Mouse (Mus musculus) retina, postnatal 1 day (tissue): ENCODE results near the gene Mapt.
A peak's percentile ranks its signal among the peaks of the same experiment; 100 is the strongest.
"Not testable (repeated sequence)": the region's sequence is repeated elsewhere in the genome, so short reads cannot be mapped to it uniquely, and the experiment has no call there.

ENCODE experiments used
- DNase-seq: peaks from one replicate; pipeline ENCODE4 v3.0.0-alpha.2; 2012

The Mapt gene

DNA sequence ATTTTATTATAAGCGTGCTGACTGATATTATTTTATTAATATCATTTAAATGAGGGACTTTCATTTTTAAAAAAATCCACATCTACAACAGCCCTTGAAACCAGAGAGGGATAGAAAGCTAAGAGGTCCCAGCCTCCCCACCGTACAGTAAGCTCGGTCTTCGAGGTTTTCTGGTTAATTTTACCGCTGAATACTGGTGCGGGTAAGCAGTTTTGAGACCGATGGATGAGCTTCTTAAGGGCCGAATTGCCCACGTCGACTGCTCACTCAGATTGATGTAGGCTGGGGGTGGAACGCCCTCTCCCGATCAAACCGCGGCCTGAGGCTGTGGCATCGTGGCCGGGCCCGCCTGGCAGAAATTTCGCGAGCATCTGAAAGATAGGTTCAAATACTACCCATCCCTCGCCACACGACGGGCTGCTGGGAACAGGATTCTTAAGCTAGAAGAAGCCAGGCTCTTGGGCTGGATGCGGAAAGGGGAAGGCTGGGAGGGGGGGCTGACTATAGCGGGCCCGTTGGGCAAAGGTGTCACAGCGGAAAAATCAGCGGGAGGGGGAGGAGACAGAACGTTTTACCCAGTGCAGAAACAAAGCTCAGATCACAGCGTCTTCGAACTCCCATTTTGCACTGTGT, 2.5 kb downstream of the Mapt start:
- DNase-seq = peak; percentile 22

DNA sequence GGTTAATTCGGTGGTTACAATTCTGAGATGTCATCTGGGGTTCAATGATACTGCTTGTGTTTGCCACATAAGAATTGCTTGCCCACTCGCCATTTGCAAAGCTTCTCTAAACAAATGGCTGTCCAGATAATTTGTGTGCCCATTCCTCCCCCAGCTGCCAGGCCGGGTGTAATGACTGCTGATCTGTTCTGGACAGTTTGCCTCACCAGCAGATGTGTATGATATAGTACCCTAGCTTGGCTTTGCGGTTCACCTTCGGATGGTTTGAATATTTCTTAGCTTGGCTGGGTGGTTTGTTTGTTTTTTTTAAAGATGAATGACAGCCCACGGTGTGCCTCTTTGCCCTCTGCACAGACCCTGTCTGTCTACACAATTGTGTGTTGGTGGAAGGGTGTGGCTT, 3.5 kb downstream of the Mapt start:
- no peak for DNase-seq

DNA sequence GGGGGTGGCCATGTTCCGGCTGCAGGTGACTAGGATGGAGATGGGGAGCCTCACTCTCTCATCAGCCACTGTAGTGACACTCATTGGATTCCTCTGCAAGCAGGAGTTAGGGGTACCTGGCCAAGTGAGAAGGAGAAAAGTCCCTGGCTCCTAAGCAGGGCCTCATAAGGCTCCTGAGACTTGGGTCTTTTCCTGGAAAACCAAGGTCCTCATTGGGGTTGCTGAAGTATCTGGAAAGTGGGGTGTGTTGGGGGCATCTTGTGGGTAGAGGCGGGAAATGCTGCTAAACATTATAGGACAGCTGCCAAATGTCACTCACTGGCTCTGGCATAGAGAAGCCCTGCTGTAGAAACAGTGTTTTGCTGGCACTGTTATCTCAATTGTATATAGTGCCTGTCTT, 4.7 kb downstream of the Mapt start:
- no peak for DNase-seq

DNA sequence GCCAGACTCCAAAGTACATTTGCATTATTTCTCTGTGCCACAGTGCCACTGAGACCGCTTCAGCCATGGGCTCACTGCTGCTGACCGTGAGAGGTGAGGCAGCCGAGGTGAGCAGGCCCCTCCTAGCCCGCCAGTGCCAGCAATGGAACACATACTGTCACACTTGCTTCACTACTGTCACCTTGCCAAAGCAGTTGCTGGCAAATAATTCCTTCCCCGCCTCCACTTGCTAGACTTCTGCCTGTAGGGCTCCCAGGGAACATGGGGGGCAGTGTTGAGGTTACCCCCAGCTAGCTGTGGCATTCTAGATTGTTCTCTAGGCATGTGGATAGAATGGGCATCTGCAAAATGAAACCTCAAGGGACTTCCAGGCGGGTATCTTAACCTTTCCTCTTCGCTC, 6.0 kb downstream of the Mapt start:
- no peak for DNase-seq

DNA sequence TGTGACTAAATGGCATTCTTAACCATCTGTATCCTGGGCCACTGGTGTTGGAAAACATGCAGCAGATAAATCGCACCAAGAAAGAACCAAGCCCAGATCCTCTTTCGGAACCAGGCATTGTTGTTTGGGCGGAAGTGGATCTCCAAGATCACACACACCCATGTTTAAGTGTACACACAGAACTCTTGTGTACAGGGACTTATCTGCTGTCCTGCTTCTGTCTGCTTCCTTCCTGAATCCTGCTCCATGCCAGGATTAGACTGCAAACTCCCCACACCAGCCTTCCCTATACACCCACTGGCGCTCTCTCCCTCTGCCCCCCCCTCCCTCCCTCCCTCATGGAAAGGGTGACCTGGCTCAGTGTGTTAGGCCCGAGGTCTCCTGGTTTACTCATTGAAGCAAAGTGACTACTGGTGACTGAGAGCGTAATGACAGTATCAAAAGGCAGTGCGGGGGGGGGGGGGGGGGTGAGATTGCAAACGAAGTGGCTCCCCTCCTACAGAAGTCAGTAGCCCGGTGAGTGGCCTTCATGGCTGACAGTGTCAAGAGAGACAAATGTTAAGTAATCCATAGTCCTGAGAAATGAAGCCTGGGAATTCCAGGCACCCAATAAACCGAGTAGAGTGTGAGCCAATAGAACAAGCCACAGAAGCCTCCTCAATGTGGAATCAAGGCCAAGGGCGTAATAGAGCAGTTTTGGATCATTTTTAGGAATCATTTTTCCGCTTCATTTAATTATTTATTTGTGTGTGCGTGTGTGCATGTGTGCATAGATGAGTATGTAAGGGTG, 7.0 kb downstream of the Mapt start:
- DNase-seq = no peak

DNA sequence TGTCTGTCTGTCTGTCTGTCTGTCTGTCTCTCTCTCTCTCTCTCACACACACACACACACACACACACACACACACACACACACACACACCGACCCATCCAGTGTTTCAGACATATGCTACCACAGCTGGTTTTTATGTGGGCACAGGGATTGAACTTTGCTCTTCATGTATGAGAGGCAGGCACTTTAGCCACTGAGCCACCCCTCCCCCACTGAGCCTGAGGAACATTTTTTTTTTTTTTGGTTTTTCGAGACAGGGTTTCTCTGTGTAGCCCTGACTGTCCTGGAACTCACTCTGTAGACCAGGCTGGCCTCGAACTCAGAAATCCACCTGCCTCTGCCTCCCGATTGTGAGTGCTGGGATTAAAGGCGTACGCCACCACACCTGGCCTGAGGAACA, 14.3 kb downstream of the Mapt start:
- not testable (repeated sequence) for DNase-seq

DNA sequence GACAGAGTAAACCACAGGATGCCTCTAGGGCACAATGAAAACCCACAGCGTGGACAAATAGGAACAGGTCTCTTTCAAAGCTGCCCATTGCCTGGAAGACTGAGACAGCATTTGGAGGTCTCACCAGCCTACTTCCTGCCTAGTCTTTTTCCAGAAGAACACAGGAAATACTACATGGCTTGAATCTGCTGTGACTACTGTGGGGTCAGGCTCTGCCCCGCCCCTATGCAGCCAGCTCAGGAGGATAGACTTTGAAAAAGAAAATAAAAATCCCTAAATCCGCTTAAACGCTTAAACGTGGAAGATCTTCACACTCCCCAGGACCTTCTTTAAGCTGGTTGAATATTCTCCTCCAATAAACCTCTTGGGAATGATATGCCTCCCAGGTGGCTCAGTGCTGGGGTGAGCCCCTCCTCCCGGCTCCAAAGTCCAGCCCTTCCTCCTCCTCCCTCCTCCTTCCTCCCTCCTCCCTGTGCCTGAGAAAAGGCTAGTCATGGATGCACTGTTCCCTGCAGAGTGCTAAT, 15.0 kb downstream of the Mapt start:
- peak; percentile 82 for DNase-seq

DNA sequence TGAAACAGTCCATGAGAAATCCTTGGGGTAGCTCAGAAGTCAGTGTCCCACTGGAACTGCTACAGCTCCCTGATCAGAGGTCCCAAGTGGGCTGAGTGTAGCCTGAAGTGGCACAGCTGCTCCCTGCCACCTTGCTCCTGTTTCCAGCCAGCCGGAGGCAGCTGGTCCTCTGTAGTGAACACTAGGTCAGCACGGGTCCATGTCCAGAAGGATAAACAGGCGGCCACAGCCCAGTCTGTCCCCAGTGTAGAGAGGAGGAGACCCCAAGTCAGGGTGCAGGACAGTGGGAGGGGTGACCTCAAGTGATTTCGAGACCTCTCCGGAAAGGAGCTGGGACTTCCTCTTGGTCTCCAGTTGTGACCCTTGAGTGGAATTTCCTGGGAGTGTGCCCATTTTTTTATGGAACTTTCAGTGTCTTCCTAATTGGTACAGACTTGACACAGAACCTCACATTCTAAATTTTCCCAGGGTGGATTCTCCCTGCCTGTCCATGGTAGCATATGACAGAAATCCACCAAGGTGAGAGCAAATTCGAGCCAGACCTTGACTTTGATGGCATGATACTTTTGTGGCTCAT, 16.0 kb downstream of the Mapt start:
- DNase-seq = no peak

DNA sequence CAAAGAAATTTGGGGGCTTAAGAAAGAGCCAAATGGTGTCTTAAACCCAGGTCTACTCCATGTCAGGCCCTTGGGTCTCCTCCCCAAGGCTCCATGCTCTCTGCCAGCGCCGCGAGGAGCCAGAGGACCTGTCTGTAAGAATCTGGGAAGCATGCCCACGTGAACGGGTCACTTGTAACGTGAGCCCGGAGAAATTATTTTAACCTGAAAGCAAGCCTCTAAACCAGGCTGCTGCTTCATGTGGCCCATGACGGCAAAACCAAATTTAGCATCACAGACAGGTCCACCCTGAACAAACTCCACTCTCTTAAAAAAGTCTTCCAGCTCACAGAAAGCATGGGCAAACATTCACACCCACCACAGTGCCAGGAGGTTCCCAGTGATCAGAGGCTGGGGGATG, 18.2 kb downstream of the Mapt start:
- no peak for DNase-seq

DNA sequence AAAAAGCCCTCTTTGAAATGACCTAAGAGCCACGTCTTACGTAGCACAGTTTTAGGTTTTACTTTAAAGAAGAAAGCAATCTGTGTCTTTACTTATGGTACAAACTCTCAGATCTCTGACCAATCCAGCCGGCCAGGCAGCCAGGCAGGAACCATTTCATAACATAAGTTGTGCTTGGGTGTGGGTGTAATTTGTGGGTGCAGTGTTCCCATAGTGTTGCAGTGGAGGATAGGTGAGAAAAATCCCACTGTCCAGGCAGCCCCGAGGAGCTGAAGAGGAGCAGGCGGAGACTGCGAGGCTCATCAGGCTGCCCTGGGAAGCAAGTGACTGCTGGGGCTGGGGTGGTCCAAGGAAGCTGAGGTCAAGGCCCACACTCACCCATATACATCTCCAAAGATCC, 19.9 kb downstream of the Mapt start:
- no peak for DNase-seq

DNA sequence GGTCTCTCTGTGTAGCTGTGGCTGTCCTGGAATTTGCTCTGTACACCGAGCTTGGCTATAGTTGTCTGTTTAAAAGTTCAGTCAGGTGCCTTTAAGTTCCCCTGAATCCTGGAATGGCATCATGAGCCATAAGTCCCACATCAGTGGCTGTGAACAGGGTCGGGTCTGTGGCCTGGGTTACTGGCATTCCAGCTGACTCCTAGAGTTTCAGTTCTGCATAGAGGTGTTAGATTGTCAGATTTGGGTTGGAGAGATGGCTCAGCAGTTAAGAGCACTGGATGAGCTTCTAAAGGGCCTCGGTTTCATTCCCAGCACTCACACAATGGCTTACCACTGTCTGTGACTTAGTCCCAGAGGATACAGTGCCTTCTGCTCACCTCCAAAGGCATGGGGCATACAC, 20.9 kb downstream of the Mapt start:
- no peak for DNase-seq

DNA sequence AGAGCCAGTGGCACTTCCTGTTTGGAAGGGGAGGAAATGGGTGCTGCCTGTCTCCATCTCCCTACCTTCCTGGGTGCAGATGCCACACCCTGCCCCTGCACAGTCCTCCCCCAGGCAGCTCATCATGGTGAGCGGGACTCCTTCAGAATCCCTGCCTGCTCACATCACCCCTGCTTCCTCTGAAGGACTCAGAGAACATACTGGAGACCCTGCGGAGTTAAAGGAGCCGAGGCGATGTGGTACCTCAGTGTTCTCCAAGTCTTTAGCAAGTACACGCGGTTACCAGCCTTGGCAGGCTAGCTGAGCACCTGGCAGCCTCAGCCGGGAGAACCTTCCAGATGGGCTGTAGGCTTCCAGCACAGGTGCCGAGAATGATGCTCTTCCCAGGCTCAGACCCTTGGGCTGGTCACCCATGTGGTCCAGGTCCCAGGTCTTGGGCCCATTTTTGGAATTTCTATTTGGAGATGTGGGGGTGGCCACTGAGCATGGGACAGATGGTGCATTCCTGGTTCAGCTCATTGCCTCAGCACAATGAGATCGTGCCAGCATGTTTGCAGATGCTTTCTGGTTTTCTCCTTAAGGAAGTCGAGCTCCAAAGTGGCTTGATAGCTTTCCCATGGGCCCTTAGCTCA, 23.3 kb downstream of the Mapt start:
- no peak for DNase-seq

DNA sequence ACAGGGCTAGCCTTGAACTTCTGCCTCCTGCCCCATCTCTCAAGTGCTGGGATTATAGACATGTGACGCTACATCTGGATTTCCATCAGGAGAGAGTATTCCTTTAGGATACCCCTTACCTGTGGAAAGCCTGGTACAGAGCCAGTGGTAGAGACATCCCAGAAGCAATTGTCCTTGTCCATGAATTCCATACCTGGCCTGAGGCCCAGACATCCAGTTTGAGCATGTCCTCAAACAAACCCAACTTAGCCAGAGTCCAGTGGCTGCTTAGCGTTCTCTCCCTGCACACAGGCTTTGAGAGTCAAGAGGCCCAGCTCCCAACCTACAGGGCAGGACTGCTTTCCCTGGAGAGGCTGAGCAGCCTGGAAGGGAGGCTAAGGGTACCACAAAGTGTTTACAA, 25.0 kb downstream of the Mapt start:
- DNase-seq = no peak

DNA sequence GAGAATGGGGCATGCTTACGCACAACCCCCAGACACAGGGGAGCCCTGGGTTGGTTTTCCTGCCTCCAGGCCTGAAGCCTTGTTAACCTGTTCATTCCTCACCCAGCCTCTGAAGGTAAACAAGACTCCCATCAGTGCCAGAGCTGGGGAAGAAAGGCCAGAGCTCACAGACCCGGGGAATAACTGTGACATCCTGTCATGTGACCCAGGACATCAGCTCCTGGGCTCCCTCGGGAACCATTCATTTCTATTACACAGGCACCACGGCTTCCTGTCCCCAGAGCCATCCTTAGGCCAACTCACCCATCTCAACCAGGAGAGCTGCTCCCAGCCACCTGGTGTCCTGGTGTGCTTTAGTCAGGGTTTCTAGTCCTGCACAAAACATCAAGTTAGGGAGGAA, 27.8 kb downstream of the Mapt start:
- no peak for DNase-seq

DNA sequence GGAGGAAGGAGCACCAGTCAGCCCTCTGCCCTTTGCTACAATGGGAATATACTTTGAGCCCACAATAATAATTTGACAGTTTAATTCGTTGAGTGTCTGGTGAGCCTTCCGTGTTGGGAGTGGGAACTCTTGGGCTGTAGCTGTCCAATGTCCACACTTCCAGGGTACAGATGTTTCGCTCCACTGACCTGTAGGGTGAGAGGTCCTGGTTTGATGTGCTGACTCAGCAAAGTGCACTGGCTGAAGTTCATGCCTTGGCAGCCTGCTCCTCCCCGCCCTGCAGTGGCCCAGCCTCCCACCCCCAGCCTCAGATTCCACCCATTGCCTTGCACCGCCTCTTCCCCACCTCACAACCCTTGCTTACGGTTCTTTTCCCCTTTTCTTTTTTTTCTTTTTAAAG, 33.5 kb downstream of the Mapt start:
- no peak for DNase-seq

DNA sequence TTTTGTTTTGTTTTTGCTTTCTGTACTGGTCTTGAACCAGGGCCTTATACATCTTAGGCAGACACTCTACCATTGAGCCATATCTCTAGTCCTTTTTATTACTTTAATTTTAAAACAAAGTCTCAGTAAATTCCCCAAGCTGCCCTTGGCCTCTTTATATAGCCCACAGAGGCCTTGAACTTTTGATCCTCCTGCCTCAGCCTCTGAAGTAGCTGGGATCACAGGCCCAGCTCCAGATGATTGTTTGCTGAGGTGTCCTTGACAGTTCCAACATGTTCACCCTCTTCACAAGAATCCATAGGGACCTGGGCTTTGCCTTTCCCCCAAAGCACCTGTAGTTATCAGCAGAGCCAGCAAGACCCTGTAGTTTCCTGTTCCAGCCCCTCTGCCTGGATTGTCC, 34.5 kb downstream of the Mapt start:
- no peak for DNase-seq

DNA sequence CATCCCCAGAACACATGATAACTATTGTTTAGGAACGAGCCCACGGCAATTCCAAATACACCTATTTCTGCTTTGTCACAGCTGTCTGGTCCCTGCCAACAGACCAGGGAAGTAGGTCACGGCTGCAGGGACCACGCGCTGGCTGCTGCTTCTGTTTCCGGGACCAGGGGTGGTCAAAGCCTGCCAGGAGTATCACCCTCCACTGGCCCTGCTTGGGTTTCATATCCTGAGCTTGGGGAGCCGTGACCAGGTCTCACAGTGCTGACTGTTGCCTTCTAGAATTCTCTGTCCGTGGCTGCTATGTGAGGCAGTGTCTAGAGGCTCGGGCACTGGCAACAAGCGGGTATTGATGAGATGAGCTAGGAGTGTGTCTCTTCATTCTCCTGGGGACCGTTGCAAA, 36.2 kb downstream of the Mapt start:
- DNase-seq = peak; percentile 51

DNA sequence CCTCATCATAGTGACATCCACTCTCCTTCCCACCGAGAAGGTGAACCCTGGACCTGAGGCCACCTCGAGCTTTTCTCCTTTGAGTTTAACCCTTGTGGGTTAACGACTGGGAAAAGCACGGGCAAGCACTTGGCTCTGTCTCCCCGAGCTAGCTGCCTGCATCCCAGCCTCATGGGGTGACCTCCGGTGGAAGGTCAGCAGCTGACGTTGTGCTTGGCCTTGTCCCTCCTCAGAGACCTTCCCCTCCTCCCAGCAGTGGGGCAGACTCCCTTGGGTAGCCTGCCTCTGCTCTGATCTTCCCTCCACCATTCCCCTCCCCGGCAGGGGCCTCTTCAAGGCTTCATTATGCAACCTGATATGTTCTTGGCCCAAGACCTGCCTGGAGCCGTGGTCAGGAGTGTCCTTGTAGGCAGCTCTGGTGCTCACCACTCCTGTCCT, 38.2 kb downstream of the Mapt start:
- DNase-seq = no peak

DNA sequence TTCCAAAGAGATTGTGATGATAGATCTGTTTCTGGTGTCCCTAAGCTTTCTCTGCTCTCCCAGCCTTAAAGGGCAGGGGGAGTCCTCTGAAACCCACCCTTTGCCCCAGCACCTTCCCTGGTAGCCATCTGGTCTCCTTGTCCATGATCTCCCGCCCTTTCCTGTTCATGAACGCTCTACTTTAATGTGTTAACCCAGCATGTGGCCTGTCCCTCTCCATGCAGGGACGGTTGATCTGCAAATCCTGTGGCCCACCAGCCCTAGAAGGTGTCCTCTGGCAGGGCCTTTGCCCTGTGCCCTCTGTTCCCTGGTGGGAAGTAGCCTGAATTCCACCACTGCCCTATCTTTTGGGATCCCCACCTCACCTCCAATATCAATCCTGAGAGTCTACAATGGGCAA, 39.3 kb downstream of the Mapt start:
- no peak for DNase-seq

DNA sequence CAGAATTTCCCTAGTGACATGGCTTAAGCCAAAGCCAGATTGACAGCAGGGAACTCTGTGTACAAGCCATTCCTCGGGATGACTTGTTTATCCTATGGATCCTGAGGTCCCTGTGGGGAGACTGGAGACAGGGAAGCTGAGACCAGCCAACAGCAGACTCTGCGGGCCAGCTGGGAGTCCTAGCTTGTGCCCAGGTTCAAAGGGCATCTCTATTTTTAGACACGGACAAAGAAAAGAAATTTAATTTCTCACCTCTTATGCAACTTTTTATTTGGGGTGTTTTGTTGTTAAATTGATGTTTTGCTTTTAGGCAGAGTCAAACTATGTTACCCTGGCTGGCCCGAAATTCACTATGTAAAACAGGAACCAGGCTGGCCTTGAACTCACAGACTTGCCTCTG, 39.7 kb downstream of the Mapt start:
- no peak for DNase-seq

DNA sequence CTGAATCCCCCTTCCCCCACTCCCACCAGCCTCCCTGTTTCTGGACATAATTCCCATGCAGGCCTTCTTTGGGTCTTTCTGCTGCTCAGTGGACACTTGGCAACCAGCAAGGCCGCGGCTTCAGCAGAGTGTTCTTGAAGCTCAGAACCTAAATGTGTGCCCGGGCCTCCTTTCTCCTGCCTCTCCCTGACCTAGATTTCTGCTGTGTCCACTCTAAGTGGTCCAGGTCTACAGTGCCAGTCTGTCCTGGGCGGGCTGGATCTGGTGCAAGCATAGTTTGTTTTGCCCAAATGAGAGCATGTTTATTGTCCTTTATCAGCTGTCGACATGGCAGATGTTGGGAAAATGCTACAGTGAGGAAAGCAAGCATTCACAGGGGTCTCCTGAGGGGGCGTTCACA, 40.7 kb downstream of the Mapt start:
- DNase-seq = peak; percentile 25

DNA sequence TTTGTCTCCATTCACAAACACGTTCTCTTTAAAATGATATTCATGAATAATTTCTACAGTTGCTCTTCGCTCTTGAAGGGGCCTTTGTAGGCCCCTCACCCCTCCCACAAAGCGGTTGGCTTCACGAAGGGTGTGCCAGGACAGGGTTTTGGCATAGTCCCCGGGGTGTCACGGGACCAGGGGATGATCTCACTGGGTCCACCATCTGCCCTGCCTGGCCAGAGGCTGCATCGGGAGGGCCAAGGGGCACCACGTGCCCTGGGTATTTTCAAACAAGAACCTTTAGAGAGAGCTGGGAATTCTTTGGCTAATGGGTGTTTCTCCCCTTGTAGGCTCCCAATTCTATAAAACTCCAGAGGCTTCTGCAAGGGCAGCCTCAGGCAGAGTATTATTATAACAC, 41.2 kb downstream of the Mapt start:
- DNase-seq = peak; percentile 42

DNA sequence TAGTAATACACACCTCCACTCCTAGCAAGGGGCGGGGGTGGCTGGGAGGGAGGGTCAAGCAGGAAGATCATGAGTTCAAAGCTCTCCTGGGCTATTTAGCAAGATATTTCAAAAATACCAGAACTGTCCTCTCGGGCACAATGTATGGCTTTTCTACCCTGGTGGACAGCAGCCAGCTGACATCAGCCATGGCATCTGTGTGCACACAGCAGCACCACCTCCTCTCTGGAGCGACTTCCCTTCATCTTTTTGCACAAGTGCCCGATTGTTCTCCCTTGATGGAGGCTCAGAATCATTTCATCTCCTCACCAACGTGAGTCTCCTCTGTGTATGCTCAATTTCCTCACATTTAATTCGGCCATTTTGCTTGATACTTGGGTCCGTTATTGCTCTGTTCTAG, 44.6 kb downstream of the Mapt start:
- no peak for DNase-seq

DNA sequence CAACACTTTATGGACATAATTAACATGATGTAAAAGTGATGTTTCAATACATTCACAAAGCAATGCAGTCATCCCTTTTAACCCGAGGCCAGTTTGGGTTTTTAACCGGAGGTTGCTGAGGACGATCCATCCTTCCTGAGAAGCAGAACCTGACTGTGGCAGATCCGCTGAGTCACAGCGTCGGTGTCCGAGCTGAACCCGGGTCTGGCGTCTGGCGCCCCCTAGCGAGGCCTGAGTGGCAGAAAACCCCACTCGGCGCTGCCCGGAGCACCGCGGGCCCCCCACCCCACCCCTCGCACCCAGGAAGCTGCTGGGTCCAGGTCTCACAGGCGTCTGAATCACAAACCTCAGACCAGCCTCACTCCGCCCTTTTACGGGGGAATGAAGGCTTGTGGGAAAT, 47.0 kb downstream of the Mapt start:
- peak; percentile 70 for DNase-seq
